Mouse (Mus musculus) liver, postnatal 0 days (tissue): ENCODE results near the gene Tomm5. TPM values are rescaled to one million over a fixed set of nuclear protein-coding genes. Genes with fewer than 3 reads are reported as not detected.
A peak's percentile ranks its signal among the peaks of the same experiment; 100 is the strongest.

Experiments
- ATAC-seq: fragments of 200-750 bp; cut with Nextera tagmentation; 2 replicates; pipeline ENCODE4 v1.8.0; 2017; ENCODE audit warnings: mild to moderate bottlenecking, moderate library complexity
- DNase-seq: peaks from one replicate; pipeline ENCODE4 v3.0.0-alpha.2; 2016
- H3K27ac ChIP-seq: fragments of 300-500 bp; sonication (generic); 2 replicates; pipeline ENCODE4 v1.5.1; 2014; ENCODE audit warnings: antibody characterized with exemption, moderate library complexity, mild to moderate bottlenecking, low read depth
- H3K27me3 ChIP-seq: fragments of 300-500 bp; sonication (generic); 2 replicates; pipeline ENCODE4 v1.6.1; 2014; ENCODE audit warnings: low read length, control low read depth, mixed read lengths; ENCODE audit not compliant: insufficient read depth
- H3K36me3 ChIP-seq: fragments of 300-500 bp; sonication (generic); replicated peaks from 2 replicates; pipeline ENCODE4 v1.6.1; 2014; ENCODE audit warnings: mild to moderate bottlenecking, control low read depth, low read length, moderate library complexity, mixed read lengths; ENCODE audit not compliant: insufficient read depth
- H3K4me1 ChIP-seq: fragments of 300-500 bp; sonication (generic); 2 replicates; pipeline ENCODE4 v1.6.1; 2014; ENCODE audit warnings: antibody characterized with exemption, mild to moderate bottlenecking, control low read depth; ENCODE audit not compliant: insufficient read depth
- H3K4me2 ChIP-seq: fragments of 300-500 bp; sonication (generic); 2 replicates; pipeline ENCODE4 v1.6.1; 2014; ENCODE audit warnings: low read depth, mild to moderate bottlenecking, low read length, moderate library complexity, mixed read lengths
- H3K4me3 ChIP-seq: fragments of 300-500 bp; sonication (generic); 2 replicates; pipeline ENCODE4 v1.5.1; 2014; ENCODE audit warnings: low read depth, low read length
- H3K9ac ChIP-seq: fragments of 300-500 bp; sonication (generic); replicated peaks from 2 replicates; pipeline ENCODE4 v1.6.1; 2014; ENCODE audit warnings: mild to moderate bottlenecking, moderate library complexity
- H3K9me3 ChIP-seq: fragments of 300-500 bp; sonication (generic); 2 replicates; pipeline ENCODE4 v1.6.1; 2016; ENCODE audit warnings: mild to moderate bottlenecking, control low read depth, low read length, mixed read lengths
- CTCF ChIP-seq: sonication (generic); IDR thresholded peaks from 2 replicates; pipeline ENCODE4 v1.5.1; 2016; ENCODE audit warnings: antibody characterized with exemption, low read depth
- EP300 ChIP-seq: IDR thresholded peaks from 2 replicates; pipeline ENCODE4 v1.6.1; 2016; ENCODE audit warnings: antibody characterized with exemption, low read depth, mild to moderate bottlenecking
- WGBS: fragments of 180-500 bp; shearing (Covaris S2); extraction: QIAGEN DNeasy Blood & Tissue Kit; methylation state at CpG from one replicate; pipeline ENCODE4 v1.1.7; 2014; ENCODE audit not compliant: insufficient replicate concordance; 5-methylcytosine and 5-hydroxymethylcytosine counted together
- polyA plus RNA-seq: library from polyadenylated mRNA; unstranded; fragments of >200 nt; fragmentation: Nextera tagmentation; extraction: Ambion mirVana; gene quantifications from 2 replicates; pipeline ENCODE4 v1.2.1, GENCODE M21; 2015

The Tomm5 gene
- polyA plus RNA-seq, 1 experiment from 2014 or later: 144 TPM

DNA sequence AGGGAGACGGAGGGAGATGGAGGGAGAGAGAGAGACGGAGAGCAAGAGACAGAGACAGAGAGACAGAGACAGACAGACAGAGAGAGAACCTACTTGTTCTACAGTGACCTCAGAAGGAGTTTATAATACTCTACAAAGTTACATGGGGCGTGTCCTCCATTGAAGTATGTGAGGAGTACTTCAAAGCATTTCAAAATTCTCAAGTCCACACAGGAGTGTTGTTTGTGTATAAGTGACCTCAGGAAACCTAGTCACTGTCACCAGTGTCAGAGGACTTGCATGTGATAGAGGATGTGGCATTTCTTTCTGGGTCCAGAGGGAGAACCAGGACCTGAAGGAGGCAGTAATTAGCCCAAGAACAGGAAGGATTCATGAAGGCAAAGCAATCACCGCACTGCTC, 23.1 kb upstream of the Tomm5 start:
- no peak overlapping the region for H3K4me2 ChIP-seq
- ATAC-seq (no peak), DNase-seq (no peak)
- no peak overlapping the region for H3K4me3 ChIP-seq
- no peak for TF ChIP-seq EP300
- TF ChIP-seq CTCF: no peak
- H3K27ac ChIP-seq: no peak overlapping the region
- H3K4me1 ChIP-seq: no peaks in the 10 kb centered on the region
- H3K9ac ChIP-seq: no peak overlapping the region
- 58% methylated on average over 4 of the region's 4 CpGs for WGBS
- H3K27me3 ChIP-seq: no peaks in the 10 kb centered on the region
- no peaks in the 10 kb centered on the region for H3K36me3 ChIP-seq
- H3K9me3 ChIP-seq: no peaks in the 10 kb centered on the region

- Histone ChIP-seq H3K4me3 (no peak overlapping the region), H3K27ac (no peak overlapping the region), H3K27me3 (no peaks in the 10 kb centered on the region), H3K36me3 (no peaks in the 10 kb centered on the region), H3K4me1 (no peaks in the 10 kb centered on the region), H3K9me3 (no peaks in the 10 kb centered on the region), H3K9ac (no peak overlapping the region), H3K4me2 (no peak overlapping the region)
- ATAC-seq (no peak), DNase-seq (no peak)
- TF ChIP-seq CTCF: no peak
- no peak for TF ChIP-seq EP300
- 72% methylated on average over 11 of the region's 11 CpGs for WGBS
Measured at GRCm38 (mm10) chr4:45121311-45121710, 13.4 kb upstream of the Tomm5 start.

DNA sequence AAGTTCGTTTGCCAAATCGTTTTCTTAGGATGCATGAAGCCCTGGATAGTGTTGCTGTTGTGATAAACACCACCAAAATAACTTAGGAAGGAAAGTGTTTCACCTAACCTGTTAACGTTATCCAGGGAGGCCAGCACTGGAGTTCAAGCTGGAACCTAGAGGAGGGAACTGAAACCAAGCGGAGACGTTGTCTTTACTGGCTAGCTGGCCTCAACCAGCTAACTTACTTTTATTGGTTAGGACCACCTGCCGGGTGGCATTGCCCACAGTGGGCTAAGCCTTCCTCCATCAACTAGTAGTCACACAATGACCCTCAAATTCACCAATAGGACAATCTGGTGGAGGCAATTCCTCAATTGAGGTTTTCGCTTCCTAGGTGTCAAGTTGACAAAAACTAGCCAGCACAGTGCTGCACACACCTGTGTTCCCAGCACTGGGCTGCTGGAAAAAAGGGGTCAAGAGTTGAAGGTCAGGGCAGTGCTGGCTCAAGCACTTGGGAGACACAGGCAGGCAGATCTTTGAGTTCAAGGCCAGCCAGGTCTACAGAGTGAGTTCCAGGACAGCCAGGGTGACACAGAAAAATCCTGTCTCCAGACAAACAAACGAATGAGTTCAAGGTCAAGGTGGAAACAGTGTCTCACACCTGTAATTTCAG, 669 bp upstream of the Tomm5 start:
- DNase-seq (no peak), ATAC-seq (no peak)
- WGBS: 57% methylated on average over 8 of the region's 8 CpGs
- H3K4me1 ChIP-seq: peaks cover 15% of the 10 kb centered on the region
- peak overlapping the region; percentile 71 for H3K4me2 ChIP-seq
- peak overlapping the region; percentile 63; the same call in 1 of the 2 replicates for H3K4me3 ChIP-seq
- no peak overlapping the region for H3K9ac ChIP-seq
- H3K27ac ChIP-seq: no peak overlapping the region
- peaks cover 14% of the 10 kb centered on the region for H3K36me3 ChIP-seq
- H3K27me3 ChIP-seq: no peaks in the 10 kb centered on the region
- no peaks in the 10 kb centered on the region for H3K9me3 ChIP-seq
- TF ChIP-seq EP300 (no peak), CTCF (no peak)

DNA sequence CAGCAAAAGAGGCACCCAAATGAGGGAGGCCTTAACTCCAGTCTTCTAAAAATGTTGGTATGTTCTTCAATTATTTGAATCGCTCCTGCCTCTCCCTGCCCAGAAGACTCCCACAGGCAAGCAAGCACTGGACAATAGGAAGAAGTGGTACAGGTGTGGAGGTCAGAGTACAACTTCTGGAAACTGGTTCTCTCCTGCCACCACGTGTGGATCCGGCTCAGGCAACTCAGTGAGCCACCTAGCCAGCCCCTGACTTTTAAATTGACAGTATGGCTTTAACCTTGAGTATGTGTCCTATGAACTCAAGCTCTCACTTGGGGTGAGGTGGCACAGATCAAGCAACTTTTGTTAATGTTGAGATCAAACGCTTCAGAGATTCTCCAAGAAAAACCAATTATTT, 848 bp downstream of the Tomm5 start:
- peaks cover 23% of the 10 kb centered on the region for H3K36me3 ChIP-seq
- H3K9me3 ChIP-seq: no peaks in the 10 kb centered on the region
- H3K4me1 ChIP-seq: peaks cover 15% of the 10 kb centered on the region
- TF ChIP-seq EP300 (no peak), CTCF (no peak)
- H3K9ac ChIP-seq: peak overlapping the region; percentile 77
- DNase-seq (no peak), ATAC-seq (0 out of 2 replicates have a peak, but pooled peaks have one; percentile 24)
- H3K27ac ChIP-seq: peak overlapping the region; percentile 83
- H3K4me3 ChIP-seq: peak overlapping the region; percentile 63
- 4% methylated on average over 4 of the region's 4 CpGs for WGBS
- H3K27me3 ChIP-seq: no peaks in the 10 kb centered on the region
- peak overlapping the region; percentile 71 for H3K4me2 ChIP-seq

- ATAC-seq (no peak), DNase-seq (no peak)
- Histone ChIP-seq H3K27me3 (no peaks in the 10 kb centered on the region), H3K27ac (no peak overlapping the region), H3K4me1 (peaks cover 15% of the 10 kb centered on the region), H3K9ac (no peak overlapping the region; the same call in 1 of the 2 replicates), H3K36me3 (peaks cover 23% of the 10 kb centered on the region), H3K4me3 (peak overlapping the region; percentile 63), H3K4me2 (peak overlapping the region; percentile 71), H3K9me3 (no peaks in the 10 kb centered on the region)
- WGBS: 43% methylated on average over 5 of the region's 5 CpGs
- TF ChIP-seq CTCF (peak; percentile 29; the same call in 1 of the 2 replicates), EP300 (no peak)
Measured at GRCm38 (mm10) chr4:45106409-45106808, 1.5 kb downstream of the Tomm5 start.

DNA sequence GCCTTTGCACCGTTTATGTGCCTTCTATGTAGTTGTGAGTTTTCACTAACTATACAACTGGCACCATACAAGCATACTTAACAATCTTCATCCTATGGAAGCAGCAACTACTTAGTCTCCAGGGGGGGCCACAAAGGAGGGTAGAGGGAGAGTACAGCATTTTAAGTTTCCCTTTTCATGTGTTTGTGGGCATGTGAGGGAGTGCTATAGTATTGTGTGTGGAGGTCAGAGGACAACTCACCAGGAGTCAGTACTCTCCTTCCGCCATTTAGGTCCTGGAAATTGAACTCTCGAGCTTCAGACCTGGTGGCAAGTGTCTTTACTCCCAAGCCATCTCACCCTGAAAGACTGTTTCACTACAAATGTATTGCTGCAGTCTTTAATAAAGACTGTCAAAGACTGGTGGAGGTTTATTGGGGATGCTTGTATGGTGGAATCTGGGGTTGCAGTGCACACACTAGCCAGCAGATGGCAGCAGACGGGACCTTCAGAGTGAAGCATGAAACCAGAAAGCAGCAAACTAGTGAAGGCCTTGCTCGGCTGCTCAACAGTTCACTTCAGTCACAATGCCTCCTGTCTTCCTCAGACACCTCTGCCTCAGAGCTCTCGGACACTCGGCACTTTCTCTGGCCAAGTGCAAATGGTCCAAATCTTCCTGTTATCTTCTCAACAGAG, 10.6 kb downstream of the Tomm5 start:
- Histone ChIP-seq H3K36me3 (no peaks in the 10 kb centered on the region; the same call in 1 of the 2 replicates), H3K4me1 (no peaks in the 10 kb centered on the region), H3K9me3 (no peaks in the 10 kb centered on the region), H3K27me3 (no peaks in the 10 kb centered on the region), H3K27ac (no peak overlapping the region), H3K9ac (no peak overlapping the region), H3K4me3 (no peak overlapping the region), H3K4me2 (no peak overlapping the region)
- ATAC-seq (no peak), DNase-seq (peak; percentile 82)
- TF ChIP-seq EP300 (no peak), CTCF (peak; percentile 96)
- WGBS: 24% methylated on average over 7 of the region's 7 CpGs
